Mouse (Mus musculus): ENCODE measurements around the gene Spryd3.

- TF ChIP-seq CTCF (IDR thresholded peaks at IDR 0.05; ENCODE audit: borderline replicate concordance, insufficient read depth, low read length) (no peak), POLR2A (IDR thresholded peaks at IDR 0.05; ENCODE audit: low read depth, low read length) (no peak)
These were observed 11.8 kb upstream of the Spryd3 start for GRCm38 (mm10) chr15:102147674-102148402.

Data from embryonic fibroblast, embryonic 13.5 days (primary cell).